Mouse (Mus musculus) adrenal gland, postnatal 25 days (tissue): ENCODE measurements around the gene Rnf2. TPM values are rescaled to one million over a fixed set of nuclear protein-coding genes. Genes with fewer than 3 reads are reported as not detected.
A peak's percentile ranks its signal among the peaks of the same experiment; 100 is the strongest.
"Not testable (repeated sequence)": the region's sequence is repeated elsewhere in the genome, so short reads cannot be mapped to it uniquely, and the experiment has no call there.

ENCODE experiments used
- DNase-seq: peaks from one replicate; pipeline ENCODE4 v3.0.0; 2021; ENCODE audit warnings: mixed read lengths
- total RNA-seq: library from RNA; stranded (reverse); gene quantifications from 2 replicates; pipeline ENCODE4 v1.2.3, GENCODE M21; 2021

The Rnf2 gene
- total RNA-seq, 1 experiment from 2014 or later, result 59.0 TPM

DNA sequence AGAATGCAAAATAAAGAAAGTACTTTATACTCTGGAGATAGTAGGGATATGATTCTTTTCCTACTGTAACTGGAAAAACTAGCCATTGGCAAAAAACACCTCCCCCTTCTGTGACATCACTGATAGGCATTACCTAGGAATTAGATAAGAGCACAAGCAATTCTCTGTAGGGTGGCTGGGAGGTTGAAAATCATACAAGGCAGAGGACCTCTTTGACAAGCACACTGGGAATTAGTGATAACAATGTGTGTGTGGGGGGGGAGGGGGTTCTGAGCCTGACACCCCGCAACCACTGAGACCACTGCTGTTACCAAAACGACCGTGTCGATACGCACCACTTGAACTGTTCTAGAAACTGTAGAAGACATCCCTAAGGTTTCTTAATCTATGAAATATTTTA is 16.0 kb downstream of the Rnf2 start:
- DNase-seq, result no peak

DNA sequence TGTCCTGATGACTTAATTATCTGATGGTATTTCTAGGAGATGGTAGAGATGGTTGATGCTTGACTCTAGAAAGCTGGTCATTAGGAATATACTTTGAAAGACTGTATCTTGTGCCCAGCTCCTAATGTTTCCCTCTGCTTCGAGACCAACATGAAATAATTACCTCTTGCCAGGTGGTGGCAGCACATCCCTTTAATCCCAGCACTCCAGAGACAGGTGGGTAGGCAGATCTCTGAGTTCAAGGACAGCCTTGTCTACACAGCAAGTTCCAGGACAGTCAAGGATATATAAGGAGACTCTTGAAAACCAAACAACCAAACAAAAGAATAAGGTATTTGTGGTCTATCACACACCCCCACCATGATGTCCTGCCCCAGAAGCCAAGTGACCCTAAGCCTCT is 17.2 kb downstream of the Rnf2 start:
- peak; percentile 13 for DNase-seq

DNA sequence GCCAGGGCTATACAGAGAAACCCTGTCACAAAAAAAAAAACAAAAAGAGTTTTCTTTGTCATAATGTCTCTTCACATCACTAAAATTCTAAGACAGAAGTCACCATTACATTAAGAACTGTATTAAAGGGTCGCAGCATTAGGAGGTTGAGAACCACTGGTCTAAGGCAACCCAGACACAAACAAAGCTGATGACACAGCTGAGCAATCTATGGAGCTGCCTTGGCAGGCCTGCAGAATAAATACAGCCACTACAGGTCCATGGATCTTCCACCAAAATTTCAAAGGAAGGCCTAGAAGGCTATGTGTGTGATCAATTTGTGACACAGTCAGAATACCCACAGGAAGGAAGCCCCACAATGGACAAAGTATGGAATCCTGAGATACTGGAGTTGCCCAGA is 18.3 kb downstream of the Rnf2 start:
- DNase-seq, result no peak

DNA sequence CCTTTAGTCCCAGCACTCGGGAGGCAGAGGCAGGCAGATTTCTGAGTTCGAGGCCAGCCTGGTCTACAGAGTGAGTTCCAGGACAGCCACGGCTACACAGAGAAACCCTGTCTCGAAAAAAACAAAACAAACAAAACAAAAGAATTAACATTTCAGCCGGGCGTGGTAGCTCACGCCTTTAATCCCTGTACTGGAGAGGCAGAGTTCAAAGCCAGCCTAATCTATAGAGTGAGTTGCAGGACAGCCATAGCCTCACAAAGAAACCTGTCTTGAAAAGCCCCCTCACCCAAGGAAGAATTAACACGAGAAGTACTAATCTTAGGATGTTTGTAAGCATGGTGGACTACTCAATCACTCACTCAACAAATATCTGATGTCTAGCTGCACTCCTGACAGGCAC is 28.4 kb downstream of the Rnf2 start:
- DNase-seq, result not testable (repeated sequence)

DNA sequence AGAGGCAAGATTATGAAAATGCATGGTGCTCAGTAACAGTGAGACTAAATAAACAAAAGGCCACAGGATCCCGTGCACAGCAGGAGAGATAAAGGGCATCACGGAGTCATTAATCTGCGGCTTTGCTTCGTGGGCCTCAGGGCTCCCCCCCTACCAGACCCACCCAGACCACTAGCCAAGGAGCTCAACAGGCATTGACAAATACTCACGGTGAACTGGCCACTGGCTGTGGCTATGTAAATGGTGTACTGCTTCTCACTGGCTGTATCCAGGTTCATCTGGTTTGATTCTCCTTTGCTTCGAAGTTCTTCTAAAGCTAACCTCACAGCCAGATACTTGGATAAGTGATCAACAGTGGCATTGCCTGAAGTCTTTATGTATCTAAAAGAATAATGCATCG is 29.3 kb downstream of the Rnf2 start:
- DNase-seq, result no peak

DNA sequence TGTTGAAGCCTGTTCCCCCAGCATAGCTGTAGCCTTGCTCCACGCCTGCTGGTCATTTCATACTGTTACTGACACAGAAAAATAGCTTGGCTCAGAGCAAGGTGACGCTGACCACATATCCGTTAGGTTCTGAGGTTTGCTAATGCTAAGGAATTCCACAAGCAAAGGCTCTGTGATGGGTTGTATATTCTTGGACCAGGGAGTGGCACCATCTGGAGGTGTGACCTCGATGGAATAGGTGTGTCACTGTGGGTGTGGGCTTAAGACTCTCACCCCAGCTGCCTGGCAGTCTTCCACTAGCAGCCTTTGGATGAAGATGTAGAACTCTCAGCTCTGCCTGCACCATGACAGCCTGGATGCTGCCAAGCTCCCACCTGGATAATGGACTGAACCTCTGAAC is 34.2 kb downstream of the Rnf2 start:
- DNase-seq, result no peak

DNA sequence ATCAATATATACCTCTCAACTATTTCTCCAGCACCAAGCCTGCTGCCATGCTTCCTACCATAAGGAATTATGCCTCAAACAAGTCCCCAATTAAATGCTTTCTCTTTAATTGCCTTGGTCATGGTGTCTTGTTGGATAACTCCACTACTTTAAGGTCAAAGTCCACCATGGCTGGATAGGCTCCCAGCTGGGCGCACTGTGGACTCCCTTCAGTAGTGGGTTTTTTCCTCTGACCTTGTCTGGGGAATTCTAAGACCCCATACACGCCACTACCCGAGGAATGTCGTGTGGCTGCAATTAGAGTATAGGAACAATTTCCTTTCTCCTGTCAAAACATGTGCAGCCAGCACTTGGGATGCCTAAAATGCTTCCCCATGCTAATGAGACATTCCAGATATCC is 35.8 kb downstream of the Rnf2 start:
- no peak for DNase-seq

DNA sequence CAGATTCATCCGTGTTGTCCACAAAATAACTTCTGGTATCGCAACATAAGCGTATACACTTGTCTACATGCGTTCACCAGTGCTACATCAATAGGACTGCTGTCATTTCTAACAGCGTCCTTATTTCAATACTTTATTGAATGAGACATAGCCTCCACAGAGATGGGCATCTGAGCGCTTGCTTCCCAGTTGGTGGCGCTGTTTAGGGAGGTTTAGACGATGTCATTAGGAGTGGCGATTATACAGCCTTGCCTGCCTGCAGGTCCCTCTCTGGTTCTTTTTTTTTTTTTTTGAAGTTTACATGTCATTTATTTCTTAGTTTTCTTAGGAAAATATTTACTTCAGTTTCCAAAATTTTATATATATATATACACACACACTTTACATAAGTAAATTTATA is 39.5 kb downstream of the Rnf2 start:
- no peak for DNase-seq

DNA sequence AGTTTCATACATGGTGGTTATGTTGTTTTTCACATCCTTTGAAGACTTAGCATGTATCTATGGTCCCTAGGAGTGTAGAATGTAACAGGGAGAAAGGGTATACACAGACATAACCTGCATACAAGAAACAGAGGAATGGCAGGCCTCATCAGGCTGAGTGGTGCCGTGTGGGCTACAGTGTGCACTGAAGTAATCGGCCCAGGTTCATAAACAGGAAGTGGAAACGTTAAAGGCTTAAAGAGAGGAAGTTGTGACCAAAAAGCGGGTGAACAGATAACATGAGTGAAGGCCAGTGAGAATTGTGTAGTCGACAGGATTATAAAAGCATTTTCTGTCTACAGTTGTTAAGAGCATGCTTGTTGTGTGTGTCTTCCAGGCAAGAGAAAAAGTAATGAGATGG is 43.7 kb downstream of the Rnf2 start:
- no peak for DNase-seq

DNA sequence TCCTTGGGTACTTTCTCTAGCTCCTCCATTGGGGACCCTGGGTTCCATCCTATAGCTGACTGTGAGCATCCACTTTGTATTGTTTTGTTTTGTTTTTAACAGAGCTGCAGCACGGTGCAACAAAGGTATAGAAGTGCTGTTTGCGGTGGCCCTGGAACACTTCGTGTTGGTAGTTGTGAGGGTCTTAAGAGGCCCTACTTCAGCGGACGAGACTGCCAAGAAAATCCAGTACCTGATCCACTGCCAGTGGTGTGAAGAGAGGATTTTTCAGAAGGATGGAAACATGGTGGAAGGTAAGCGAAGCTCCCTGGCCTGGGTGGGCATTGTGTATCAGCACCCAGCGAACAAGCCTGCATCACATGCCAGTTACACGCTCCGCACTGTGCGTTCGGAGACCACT is 48.8 kb downstream of the Rnf2 start:
- DNase-seq, result no peak

DNA sequence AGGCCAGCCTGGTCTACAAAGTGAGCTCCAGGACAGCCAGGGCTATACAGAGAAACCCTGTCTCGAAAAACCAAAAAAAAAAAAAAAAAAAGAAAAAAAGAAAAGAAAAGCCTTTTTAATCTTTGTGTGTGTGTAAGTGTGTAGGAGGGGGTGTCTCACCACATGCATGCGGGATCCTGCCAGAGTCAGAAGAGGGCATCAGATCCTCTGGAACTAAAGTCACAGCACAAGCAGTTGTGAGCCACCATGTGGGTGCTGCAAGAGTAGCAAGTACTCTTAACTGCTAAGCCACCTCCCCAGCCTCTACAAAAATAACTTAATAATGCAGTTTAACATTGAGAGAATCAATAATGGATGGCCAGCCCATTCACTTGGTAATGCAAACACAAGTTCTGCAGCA is 49.9 kb downstream of the Rnf2 start:
- DNase-seq, result no peak

DNA sequence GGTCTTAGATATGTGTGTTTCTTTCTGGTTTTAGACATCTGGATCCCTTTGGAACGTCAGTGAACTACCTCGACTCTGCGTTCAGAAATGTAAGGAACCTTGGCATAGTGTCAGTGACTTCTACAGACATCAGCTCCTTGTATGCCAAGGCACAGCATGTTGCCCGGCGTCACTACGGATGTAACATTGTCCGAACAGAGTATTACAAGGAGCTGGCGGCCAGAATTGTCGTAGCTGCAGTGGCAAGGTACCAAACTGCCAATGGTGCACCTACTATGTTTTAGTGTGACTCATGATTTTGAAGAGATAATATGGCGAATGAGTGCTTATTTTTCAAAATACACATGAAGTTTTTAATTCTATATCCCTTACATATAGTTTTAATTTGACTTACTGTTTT is 50.9 kb downstream of the Rnf2 start:
- no peak for DNase-seq

DNA sequence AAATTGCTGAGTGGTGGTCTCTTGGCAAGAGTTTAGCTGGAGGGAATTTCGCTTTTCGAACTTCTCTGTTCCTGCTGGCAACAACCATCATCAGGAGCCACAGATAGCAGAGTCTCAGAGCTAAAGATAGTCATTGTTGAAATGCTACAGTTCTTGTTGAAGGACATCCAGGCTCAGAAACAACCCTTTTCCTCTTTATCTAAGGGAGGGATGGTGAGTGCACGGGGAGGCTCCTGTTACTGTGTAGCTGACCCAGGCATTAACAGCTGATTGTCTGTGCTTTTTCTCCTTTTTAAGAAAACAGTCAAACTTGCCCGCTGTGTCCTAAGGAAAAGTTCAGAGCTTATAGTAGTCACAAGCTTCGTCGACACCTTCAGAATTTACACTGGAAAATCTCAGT is 65.3 kb downstream of the Rnf2 start:
- DNase-seq, result no peak

DNA sequence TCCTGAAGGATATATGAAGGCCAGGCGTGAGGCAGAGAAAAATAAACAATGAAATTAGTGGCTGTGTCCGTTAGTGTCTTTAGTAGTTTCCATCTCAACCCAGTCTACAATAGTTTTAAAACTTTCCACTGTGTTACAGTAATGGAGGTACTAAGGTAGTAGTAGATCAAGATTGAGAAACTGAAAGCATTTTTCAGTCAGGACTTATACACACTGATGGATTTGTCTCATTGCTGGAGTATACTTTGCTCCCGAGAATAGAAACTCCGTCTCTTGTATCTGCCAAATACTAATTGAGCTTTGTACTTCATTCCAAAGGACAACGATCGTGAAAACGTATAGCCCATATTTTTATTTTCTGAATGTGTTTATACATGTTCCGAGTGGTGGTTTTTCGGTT is 71.4 kb downstream of the Rnf2 start:
- DNase-seq, result no peak

DNA sequence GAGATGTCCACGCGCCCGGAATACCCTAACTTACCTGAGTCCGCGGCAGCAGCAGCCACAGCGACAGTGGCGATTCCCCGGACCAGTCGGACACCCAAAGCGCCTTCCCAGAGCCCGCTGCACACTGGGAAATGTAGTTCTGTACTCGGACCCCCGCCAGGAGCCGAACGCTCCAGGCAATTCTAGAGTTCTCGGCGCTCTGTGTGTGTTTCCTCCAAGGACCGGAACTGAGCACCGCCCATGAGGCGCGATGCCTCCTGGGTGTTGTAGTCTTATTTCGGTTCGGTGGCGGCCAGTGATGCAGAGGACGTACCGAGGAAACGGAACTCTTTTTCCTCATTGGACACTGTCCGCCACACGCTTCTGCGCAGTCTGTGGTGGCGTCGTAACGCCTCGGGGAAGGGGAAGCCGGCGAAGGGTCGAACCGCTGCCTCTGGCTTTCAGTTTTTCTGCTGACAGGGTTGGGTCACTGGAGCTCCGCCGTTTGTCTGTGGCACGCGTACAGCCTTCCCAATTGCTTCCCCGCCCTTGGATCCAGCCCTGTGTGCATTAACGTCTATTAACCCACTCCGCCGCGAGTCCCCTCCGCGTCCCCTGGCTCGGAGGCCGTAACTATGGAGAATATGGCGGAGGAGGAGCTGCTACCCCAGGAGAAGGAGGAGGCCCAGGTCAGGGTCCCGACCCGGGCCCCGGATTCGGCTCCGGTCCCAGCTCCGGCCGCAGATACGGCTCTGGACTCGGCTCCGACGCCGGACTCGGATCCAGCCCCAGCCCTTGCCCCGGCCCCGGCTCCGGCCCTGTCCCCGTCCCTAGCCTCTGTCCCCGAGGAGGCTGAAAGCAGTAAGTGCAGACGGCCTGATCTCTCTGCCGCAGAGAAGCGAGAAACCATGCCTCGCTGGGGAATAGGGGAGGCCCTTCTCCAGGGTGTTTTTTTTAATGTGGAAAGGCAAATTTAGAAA is 72.2 kb downstream of the Rnf2 start, which contains the start of the genes Swt1 and Trmt1l:
Gene Swt1 (minus strand): TSS at position 193 of the 959 bp plus-strand sequence.
Gene Trmt1l (plus strand): TSS at position 280 of the 959 bp plus-strand sequence.
- DNase-seq, result peak; percentile 95

DNA sequence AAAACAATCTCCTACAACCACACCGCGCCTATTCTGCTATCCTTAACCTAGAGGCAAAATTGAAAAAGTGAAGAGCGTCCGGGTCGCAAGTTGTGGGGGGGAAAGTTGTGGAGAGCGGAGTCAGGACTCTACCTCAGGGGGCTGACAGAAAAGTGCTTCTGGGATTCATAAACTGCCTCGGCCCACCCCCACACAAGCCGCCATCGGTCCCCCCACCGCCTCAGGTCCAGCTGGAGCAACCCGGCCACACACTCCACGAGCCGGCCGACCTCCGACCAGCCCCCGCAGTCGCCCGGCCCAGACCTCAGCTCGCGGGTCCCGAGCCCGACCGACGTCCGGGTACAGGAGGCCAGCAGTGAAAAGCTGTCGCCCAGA is 72.9 kb downstream of the Rnf2 start:
- no peak for DNase-seq

DNA sequence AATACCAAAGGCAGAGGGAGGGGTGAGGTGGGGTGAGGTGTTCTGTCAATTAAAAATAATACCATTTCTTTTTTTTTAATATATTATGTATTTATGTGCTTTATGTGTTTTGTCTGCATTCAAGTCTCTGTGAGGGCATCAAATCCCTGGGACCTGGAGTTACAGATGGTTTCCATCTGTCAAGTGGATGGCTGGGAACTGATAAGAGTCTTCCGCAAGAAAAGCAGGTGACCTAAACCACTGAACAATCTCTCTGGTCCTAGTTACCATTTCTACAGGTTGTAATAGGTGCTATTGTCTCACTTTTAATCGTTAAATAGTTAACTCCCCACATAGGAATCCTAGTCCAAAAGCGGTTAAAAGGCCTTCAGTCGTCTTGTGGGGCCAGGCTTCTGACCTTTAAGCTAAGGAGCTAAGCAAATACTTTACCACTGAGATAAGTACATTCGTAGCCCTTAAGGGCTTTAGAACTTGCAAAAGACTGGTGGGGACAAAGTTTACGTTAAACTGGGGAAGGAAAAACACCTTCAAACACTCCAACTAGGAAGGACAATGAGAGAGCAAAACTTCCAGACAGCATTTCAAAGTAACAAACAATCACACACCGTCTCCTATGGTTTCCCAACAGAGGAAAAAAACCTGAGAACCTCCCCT is 73.7 kb downstream of the Rnf2 start:
- DNase-seq, result no peak

DNA sequence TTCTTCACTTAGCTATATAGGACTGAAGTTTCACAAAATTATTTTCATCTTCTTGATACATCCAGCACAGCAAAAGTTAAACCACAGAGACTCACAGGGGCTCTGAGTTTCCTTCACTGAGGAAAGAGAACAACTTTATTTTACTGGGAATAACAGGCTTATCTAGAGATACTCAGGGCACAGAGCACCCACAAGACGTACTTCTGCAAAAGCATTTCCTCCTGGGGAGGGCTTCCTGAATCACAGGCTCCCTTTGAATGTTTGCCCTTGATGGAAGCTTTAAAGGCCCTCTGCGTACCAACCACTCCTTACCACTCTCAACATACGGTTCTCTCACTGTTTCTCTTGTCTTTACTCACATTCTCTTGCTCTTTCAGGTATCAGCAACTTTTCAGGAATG is 78.6 kb downstream of the Rnf2 start:
- no peak for DNase-seq

DNA sequence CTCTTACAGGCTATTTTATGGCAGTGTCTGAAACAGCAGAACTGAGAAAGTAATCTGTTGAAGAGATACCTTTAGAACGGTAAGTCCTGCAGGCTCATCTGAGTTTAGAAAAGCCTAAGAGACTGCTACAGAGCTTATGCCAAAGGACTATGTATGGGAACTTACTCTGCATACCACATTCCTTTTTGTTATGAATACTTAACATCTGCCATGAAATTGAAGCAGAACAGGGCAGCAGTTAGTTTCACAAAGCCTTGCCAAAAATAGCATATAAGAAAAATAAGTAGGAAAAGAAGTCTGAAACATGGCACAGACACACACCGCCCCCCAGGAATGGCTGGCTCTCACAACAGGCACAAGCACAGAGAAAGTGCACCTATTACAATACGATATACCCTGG is 90.9 kb downstream of the Rnf2 start:
- DNase-seq, result no peak
